Mouse (Mus musculus) lung, embryonic 16.5 days (tissue): ENCODE measurements around the gene Mphosph9. TPM values are rescaled to one million over a fixed set of nuclear protein-coding genes. Genes with fewer than 3 reads are reported as not detected.
"Not testable (repeated sequence)": the region's sequence is repeated elsewhere in the genome, so short reads cannot be mapped to it uniquely, and the experiment has no call there.

Experiments
- ATAC-seq: fragments of 200-750 bp; cut with Nextera tagmentation; 2 replicates; pipeline ENCODE4 v1.8.0; 2017; ENCODE audit warnings: low read depth, mild to moderate bottlenecking, moderate library complexity
- H3K27ac ChIP-seq: fragments of 300-500 bp; sonication (generic); 2 replicates; pipeline ENCODE4 v1.5.1; 2014; ENCODE audit warnings: mild to moderate bottlenecking, control low read depth, low read length
- H3K27me3 ChIP-seq: fragments of 300-500 bp; sonication (generic); 2 replicates; pipeline ENCODE4 v1.6.1; 2014; ENCODE audit warnings: low read depth, low read length, mixed read lengths; ENCODE audit not compliant: control insufficient read depth, insufficient read depth
- H3K36me3 ChIP-seq: fragments of 300-500 bp; sonication (generic); 2 replicates; pipeline ENCODE4 v1.6.1; 2014; ENCODE audit warnings: low read length; ENCODE audit not compliant: control insufficient read depth, insufficient read depth
- H3K4me1 ChIP-seq: fragments of 300-500 bp; sonication (generic); replicated peaks from 2 replicates; pipeline ENCODE4 v1.6.1; 2014; ENCODE audit warnings: low read length, mixed read lengths; ENCODE audit not compliant: control insufficient read depth, insufficient read depth
- H3K4me2 ChIP-seq: fragments of 300-500 bp; sonication (generic); 2 replicates; pipeline ENCODE4 v1.6.1; 2014; ENCODE audit warnings: low read depth, low read length, control low read depth
- H3K4me3 ChIP-seq: fragments of 300-500 bp; sonication (generic); 2 replicates; pipeline ENCODE4 v1.5.1; 2014; ENCODE audit warnings: mild to moderate bottlenecking, low read length, control low read depth
- H3K9ac ChIP-seq: fragments of 300-500 bp; sonication (generic); 2 replicates; pipeline ENCODE4 v1.6.1; 2014; ENCODE audit warnings: low read length, control low read depth
- H3K9me3 ChIP-seq: fragments of 300-500 bp; sonication (generic); 2 replicates; pipeline ENCODE4 v1.6.1; 2016; ENCODE audit warnings: low read length; ENCODE audit not compliant: control insufficient read depth
- WGBS: fragments of 180-500 bp; shearing (Covaris S2); extraction: QIAGEN DNeasy Blood & Tissue Kit; methylation state at CpG from one replicate; pipeline ENCODE4 v1.1.7; 2014; 5-methylcytosine and 5-hydroxymethylcytosine counted together
- polyA plus RNA-seq: library from polyadenylated mRNA; unstranded; fragments of >200 nt; fragmentation: Nextera tagmentation; extraction: Ambion mirVana; gene quantifications from 2 replicates; pipeline ENCODE4 v1.2.1, GENCODE M21; 2015

Mphosph9 gene
- polyA plus RNA-seq, 1 experiment from 2014 or later: 15.1 TPM

- peak overlapping the region; percentile 93 for H3K27ac ChIP-seq
- peak overlapping the region; percentile 73 for H3K9ac ChIP-seq
- WGBS: 3% methylated on average over 8 of the region's 8 CpGs
- no peaks in the 10 kb centered on the region for H3K9me3 ChIP-seq
- peaks cover 5% of the 10 kb centered on the region; the same call in 1 of the 2 replicates for H3K36me3 ChIP-seq
- H3K4me2 ChIP-seq: peak overlapping the region; percentile 84
- ATAC-seq: no peak
- peak overlapping the region; percentile 76 for H3K4me3 ChIP-seq
- H3K4me1 ChIP-seq: peaks cover 10% of the 10 kb centered on the region
- H3K27me3 ChIP-seq: no peaks in the 10 kb centered on the region
Measured at GRCm38 (mm10) chr5:124326829-124327228, 943 bp downstream of the Mphosph9 start.

GRCm38 (mm10) chr5:124317648-124318047 lies 10.1 kb downstream of the Mphosph9 start:
- H3K36me3 ChIP-seq: peaks cover 18% of the 10 kb centered on the region

GRCm38 (mm10) chr5:124315941-124316340 lies 11.8 kb downstream of the Mphosph9 start:
- no peak overlapping the region for H3K4me2 ChIP-seq
- H3K9ac ChIP-seq: no peak overlapping the region
- no peak overlapping the region for H3K4me3 ChIP-seq
- WGBS: 86% methylated on average over 11 of the region's 11 CpGs
- no peaks in the 10 kb centered on the region for H3K4me1 ChIP-seq
- peaks cover 25% of the 10 kb centered on the region for H3K36me3 ChIP-seq
- H3K27me3 ChIP-seq: no peaks in the 10 kb centered on the region
- H3K9me3 ChIP-seq: peaks cover 3% of the 10 kb centered on the region
- ATAC-seq: no peak
- no peak overlapping the region for H3K27ac ChIP-seq

More at GRCm38 (mm10) chr5:124317648-124318047, 10.1 kb downstream of the Mphosph9 start:
- Histone ChIP-seq H3K27ac (no peak overlapping the region), H3K27me3 (no peaks in the 10 kb centered on the region), H3K4me3 (no peak overlapping the region), H3K4me2 (no peak overlapping the region), H3K9ac (no peak overlapping the region), H3K9me3 (no peaks in the 10 kb centered on the region), H3K4me1 (no peaks in the 10 kb centered on the region)
- ATAC-seq: no peak
- WGBS: 82% methylated on average over 7 of the region's 7 CpGs

GRCm38 (mm10) chr5:124315498-124315897 lies 12.3 kb downstream of the Mphosph9 start:
- no peak overlapping the region for H3K27ac ChIP-seq
- no peaks in the 10 kb centered on the region for H3K4me1 ChIP-seq
- peaks cover 26% of the 10 kb centered on the region for H3K36me3 ChIP-seq
- H3K27me3 ChIP-seq: no peaks in the 10 kb centered on the region
- H3K9me3 ChIP-seq: peaks cover 3% of the 10 kb centered on the region
- no peak overlapping the region for H3K4me2 ChIP-seq
- ATAC-seq: no peak
- no peak overlapping the region for H3K4me3 ChIP-seq
- no peak overlapping the region for H3K9ac ChIP-seq
- 88% methylated on average over 9 of the region's 9 CpGs for WGBS

- ATAC-seq: no peak
- 92% methylated on average over 11 of the region's 11 CpGs for WGBS
Measured at GRCm38 (mm10) chr5:124310091-124310490, 17.7 kb downstream of the Mphosph9 start.

GRCm38 (mm10) chr5:124309155-124309554 lies 18.6 kb downstream of the Mphosph9 start:
- Histone ChIP-seq H3K4me2 (no peak overlapping the region), H3K4me3 (no peak overlapping the region), H3K36me3 (peaks cover 29% of the 10 kb centered on the region), H3K9me3 (peaks cover 3% of the 10 kb centered on the region), H3K9ac (no peak overlapping the region), H3K27me3 (no peaks in the 10 kb centered on the region), H3K4me1 (no peaks in the 10 kb centered on the region), H3K27ac (no peak overlapping the region)
- 83% methylated on average over 10 of the region's 10 CpGs for WGBS
- ATAC-seq: no peak

More at GRCm38 (mm10) chr5:124310091-124310490, 17.7 kb downstream of the Mphosph9 start:
- Histone ChIP-seq H3K4me3 (no peak overlapping the region), H3K4me1 (no peaks in the 10 kb centered on the region), H3K9ac (no peak overlapping the region), H3K27ac (no peak overlapping the region), H3K4me2 (no peak overlapping the region), H3K36me3 (peaks cover 33% of the 10 kb centered on the region), H3K27me3 (no peaks in the 10 kb centered on the region), H3K9me3 (peaks cover 3% of the 10 kb centered on the region)

GRCm38 (mm10) chr5:124302853-124303252 lies 24.9 kb downstream of the Mphosph9 start:
- H3K4me2 ChIP-seq, H3K9me3 ChIP-seq, ATAC-seq, H3K4me1 ChIP-seq, H3K27me3 ChIP-seq, H3K9ac ChIP-seq, H3K4me3 ChIP-seq, H3K27ac ChIP-seq: not testable (repeated sequence)
- H3K36me3 ChIP-seq: peaks cover 16% of the 10 kb centered on the region
- WGBS: 87% methylated on average over 6 of the region's 6 CpGs

GRCm38 (mm10) chr5:124300132-124300531 lies 27.6 kb downstream of the Mphosph9 start:
- Histone ChIP-seq H3K4me2 (no peak overlapping the region), H3K9ac (no peak overlapping the region), H3K27me3 (no peaks in the 10 kb centered on the region), H3K4me1 (no peaks in the 10 kb centered on the region), H3K4me3 (no peak overlapping the region), H3K27ac (no peak overlapping the region), H3K9me3 (no peaks in the 10 kb centered on the region), H3K36me3 (peaks cover 26% of the 10 kb centered on the region)
- no peak for ATAC-seq
- WGBS: 56% methylated on average over 4 of the region's 4 CpGs

GRCm38 (mm10) chr5:124299307-124299706 lies 28.5 kb downstream of the Mphosph9 start:
- WGBS: 47% methylated on average over 3 of the region's 4 CpGs
- H3K36me3 ChIP-seq: peaks cover 26% of the 10 kb centered on the region

GRCm38 (mm10) chr5:124296475-124296874 lies 31.3 kb downstream of the Mphosph9 start:
- no peak overlapping the region for H3K4me3 ChIP-seq
- no peaks in the 10 kb centered on the region for H3K4me1 ChIP-seq
- H3K9me3 ChIP-seq: no peaks in the 10 kb centered on the region
- H3K4me2 ChIP-seq: no peak overlapping the region
- no peak overlapping the region for H3K27ac ChIP-seq
- WGBS: 90% methylated on average over 4 of the region's 4 CpGs
- H3K9ac ChIP-seq: no peak overlapping the region
- no peaks in the 10 kb centered on the region for H3K27me3 ChIP-seq
- ATAC-seq: no peak
- H3K36me3 ChIP-seq: peaks cover 26% of the 10 kb centered on the region

More at GRCm38 (mm10) chr5:124299307-124299706, 28.5 kb downstream of the Mphosph9 start:
- not testable (repeated sequence) for ATAC-seq, H3K4me1 ChIP-seq, H3K4me3 ChIP-seq, H3K27ac ChIP-seq, H3K4me2 ChIP-seq, H3K9me3 ChIP-seq, H3K9ac ChIP-seq, H3K27me3 ChIP-seq
